Comparison of ENCODE assay signal across 8 mouse cellular contexts in the genomic region with DNA sequence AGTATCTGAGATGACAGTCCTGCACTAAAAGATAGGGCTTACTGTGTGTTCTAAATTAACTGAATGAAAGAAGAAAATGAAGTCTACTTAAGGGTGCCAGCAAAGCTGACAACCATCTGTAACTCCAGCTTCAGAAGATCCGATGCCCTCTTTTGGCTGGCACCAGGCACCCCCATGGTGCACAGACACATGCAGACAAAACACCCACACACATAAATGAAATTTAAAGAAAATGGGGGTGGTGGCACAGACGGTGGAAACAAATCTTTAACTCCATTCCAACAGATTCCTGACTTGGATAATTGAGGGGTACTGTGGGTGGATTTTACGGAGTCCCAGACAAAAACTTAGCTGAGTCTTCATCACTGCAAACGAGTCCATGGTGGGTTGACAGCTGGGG. TPM values are rescaled to one million over a fixed set of nuclear protein-coding genes. Genes with fewer than 3 reads are reported as not detected.
DNase-seq lines count a peak whose midpoint lies in the region; ATAC-seq lines count a peak whose summit lies in the region.

No protein-coding gene starts in this region.

- peak overlapping the region; percentile 50 for H3K4me2 ChIP-seq in neural tube, embryonic 11.5 days (ENCODE audit: low read depth)
- H3K4me2 ChIP-seq in hindbrain, embryonic 15.5 days = peak overlapping the region; percentile 71
- H3K4me2 ChIP-seq in limb, embryonic 15.5 days = peak overlapping the region; percentile 64; the same call in 1 of the 2 replicates

- H3K9me3 ChIP-seq in neural tube, embryonic 11.5 days (ENCODE audit: control insufficient read depth, low read length) = no peaks in the 10 kb centered on the region
- H3K9me3 ChIP-seq in hindbrain, embryonic 15.5 days = no peaks in the 10 kb centered on the region
- H3K9me3 ChIP-seq in limb, embryonic 15.5 days = no peaks in the 10 kb centered on the region

- no peaks in the 10 kb centered on the region for H3K4me1 ChIP-seq in neural tube, embryonic 11.5 days (ENCODE audit: control insufficient read depth, insufficient read depth, low read length)
- H3K4me1 ChIP-seq in hindbrain, embryonic 15.5 days (replicated peaks) = peaks cover 5% of the 10 kb centered on the region
- H3K4me1 ChIP-seq in limb, embryonic 15.5 days = peaks cover 5% of the 10 kb centered on the region

- no peak for ATAC-seq in neural tube, embryonic 11.5 days (ENCODE audit: insufficient read depth, low FRiP score, low TSS enrichment)
- ATAC-seq in hindbrain, embryonic 15.5 days (ENCODE audit: low FRiP score, low read depth) = no peak
- ATAC-seq in limb, embryonic 15.5 days (ENCODE audit: insufficient number of reproducible peaks, low FRiP score, low TSS enrichment, low read depth) = no peak
- no peak for ATAC-seq in erythroid progenitor cell, adult 5-6 weeks (replicated peaks; ENCODE audit: low FRiP score, poor library complexity, severe bottlenecking)

- 62% methylated on average over 4 of the region's 4 CpGs for WGBS in neural tube, embryonic 11.5 days
- WGBS in hindbrain, embryonic 15.5 days = 38% methylated on average over 4 of the region's 4 CpGs
- 39% methylated on average over 4 of the region's 4 CpGs for WGBS in limb, embryonic 15.5 days

- no peak overlapping the region for H3K9ac ChIP-seq in neural tube, embryonic 11.5 days (ENCODE audit: low read length)
- H3K9ac ChIP-seq in hindbrain, embryonic 15.5 days = peak overlapping the region; percentile 48; the same call in 1 of the 2 replicates
- H3K9ac ChIP-seq in limb, embryonic 15.5 days = no peak overlapping the region

- no peak overlapping the region for H3K4me3 ChIP-seq in neural tube, embryonic 11.5 days (ENCODE audit: low read depth, low read length)
- peak overlapping the region; percentile 39 for H3K4me3 ChIP-seq in hindbrain, embryonic 15.5 days
- H3K4me3 ChIP-seq in limb, embryonic 15.5 days = no peak overlapping the region

- H3K27me3 ChIP-seq in neural tube, embryonic 11.5 days (ENCODE audit: control insufficient read depth, insufficient read depth, low read length) = no peaks in the 10 kb centered on the region; the same call in 1 of the 2 replicates
- H3K27me3 ChIP-seq in hindbrain, embryonic 15.5 days = no peaks in the 10 kb centered on the region
- peaks cover 13% of the 10 kb centered on the region; the same call in 1 of the 2 replicates for H3K27me3 ChIP-seq in limb, embryonic 15.5 days

- no peak overlapping the region for H3K27ac ChIP-seq in neural tube, embryonic 11.5 days (ENCODE audit: low read depth, low read length)
- H3K27ac ChIP-seq in hindbrain, embryonic 15.5 days (replicated peaks) = no peak overlapping the region
- no peak overlapping the region for H3K27ac ChIP-seq in limb, embryonic 15.5 days

- DNase-seq in neural tube, embryonic 11.5 days (ENCODE audit: low spot score) = no peak
- DNase-seq in neural tube, embryonic 10.5 days (ENCODE audit: extremely low spot score, low spot score) = no peak
- peak; percentile 93 for DNase-seq in telencephalon, adult 2 months (ENCODE audit: low read depth, low spot score)
- DNase-seq in adrenal gland, adult 8-10 months = no peak
- DNase-seq in urinary bladder, adult 2 months (ENCODE audit: low spot score) = no peak

- H3K36me3 ChIP-seq in neural tube, embryonic 11.5 days (ENCODE audit: control insufficient read depth, insufficient read depth, low read length) = no peaks in the 10 kb centered on the region
- no peaks in the 10 kb centered on the region for H3K36me3 ChIP-seq in hindbrain, embryonic 15.5 days
- H3K36me3 ChIP-seq in limb, embryonic 15.5 days = no peaks in the 10 kb centered on the region

RNA-seq across cellular contexts. Expression of gene Pklr, which starts 4.1 kb away (rescaled TPM):
- polyA plus RNA-seq in neural tube, embryonic 11.5 days (2014; fragmentation: Nextera tagmentation; extraction: Ambion mirVana) = 1.5 and 2.4 TPM in 2 replicates
- polyA plus RNA-seq in hindbrain, embryonic 15.5 days (2015; fragmentation: Nextera tagmentation; extraction: Ambion mirVana) = 0.09 TPM in 2 replicates
- polyA plus RNA-seq in limb, embryonic 15.5 days (2015; fragmentation: Nextera tagmentation; extraction: Ambion mirVana) = 0.20 and 0.23 TPM in 2 replicates
- total RNA-seq in adrenal gland, adult 8-10 months (2022) = under 1 TPM in 2 of 4 experiments, not detected in 2; 0.10 to 0.11 TPM
- total RNA-seq in erythroid progenitor cell, adult 5-6 weeks (2015; ENCODE audit: low replicate concordance) = 13.8 and 16.6 TPM in 2 replicates
- 5.5 TPM in 2 replicates for total RNA-seq in erythroid progenitor cell, adult 5-6 weeks (2017; ENCODE audit: low replicate concordance)
- not detected in 2 replicates for polyA plus RNA-seq in urinary bladder, adult 2 months (2012; rRNA removed)

RNA-seq across cellular contexts. Expression of gene Hcn3, which starts 28.2 kb away (rescaled TPM):
- 5.2 and 7.5 TPM in 2 replicates for polyA plus RNA-seq in neural tube, embryonic 11.5 days (2014; fragmentation: Nextera tagmentation; extraction: Ambion mirVana)
- 51.9 and 59.2 TPM in 2 replicates for polyA plus RNA-seq in hindbrain, embryonic 15.5 days (2015; fragmentation: Nextera tagmentation; extraction: Ambion mirVana)
- polyA plus RNA-seq in limb, embryonic 15.5 days (2015; fragmentation: Nextera tagmentation; extraction: Ambion mirVana) = 1.9 and 2.2 TPM in 2 replicates
- 10 to 100 TPM in 2 of 4 experiments, 1 to 10 TPM in 2; 6.8 to 22.2 (median 10.1) TPM for total RNA-seq in adrenal gland, adult 8-10 months (2022)
- total RNA-seq in erythroid progenitor cell, adult 5-6 weeks (2015; ENCODE audit: low replicate concordance) = not detected in 2 replicates
- 3.3 TPM in 1 of 2 replicates, not detected in the other for total RNA-seq in erythroid progenitor cell, adult 5-6 weeks (2017; ENCODE audit: low replicate concordance)
- 0.44 and 0.49 TPM in 2 replicates for polyA plus RNA-seq in urinary bladder, adult 2 months (2012; rRNA removed)

RNA-seq across cellular contexts. Expression of gene Fdps, which starts 30.1 kb away (rescaled TPM):
- 384 TPM in 2 replicates for polyA plus RNA-seq in neural tube, embryonic 11.5 days (2014; fragmentation: Nextera tagmentation; extraction: Ambion mirVana)
- 465 and 483 TPM in 2 replicates for polyA plus RNA-seq in hindbrain, embryonic 15.5 days (2015; fragmentation: Nextera tagmentation; extraction: Ambion mirVana)
- polyA plus RNA-seq in limb, embryonic 15.5 days (2015; fragmentation: Nextera tagmentation; extraction: Ambion mirVana) = 253 and 265 TPM in 2 replicates
- 100 to 1,000 TPM; 152 to 387 (median 263) TPM for total RNA-seq in adrenal gland, adult 8-10 months (2022)
- 20.1 and 28.5 TPM in 2 replicates for total RNA-seq in erythroid progenitor cell, adult 5-6 weeks (2015; ENCODE audit: low replicate concordance)
- total RNA-seq in erythroid progenitor cell, adult 5-6 weeks (2017; ENCODE audit: low replicate concordance) = 30.0 and 31.4 TPM in 2 replicates
- 83.1 and 101 TPM in 2 replicates for polyA plus RNA-seq in urinary bladder, adult 2 months (2012; rRNA removed)

RNA-seq across cellular contexts. Expression of gene Gm43738, which starts 30.9 kb away (rescaled TPM):
- 0.12 TPM in 1 of 2 replicates, not detected in the other for polyA plus RNA-seq in neural tube, embryonic 11.5 days (2014; fragmentation: Nextera tagmentation; extraction: Ambion mirVana)
- polyA plus RNA-seq in hindbrain, embryonic 15.5 days (2015; fragmentation: Nextera tagmentation; extraction: Ambion mirVana) = not detected in 2 replicates
- not detected in 2 replicates for polyA plus RNA-seq in limb, embryonic 15.5 days (2015; fragmentation: Nextera tagmentation; extraction: Ambion mirVana)
- not detected for total RNA-seq in adrenal gland, adult 8-10 months (2022)
- not detected in 2 replicates for total RNA-seq in erythroid progenitor cell, adult 5-6 weeks (2015; ENCODE audit: low replicate concordance)
- total RNA-seq in erythroid progenitor cell, adult 5-6 weeks (2017; ENCODE audit: low replicate concordance) = not detected in 2 replicates
- not detected in 2 replicates for polyA plus RNA-seq in urinary bladder, adult 2 months (2012; rRNA removed)

RNA-seq across cellular contexts. Expression of gene Clk2, which starts 32.8 kb away (rescaled TPM):
- polyA plus RNA-seq in neural tube, embryonic 11.5 days (2014; fragmentation: Nextera tagmentation; extraction: Ambion mirVana) = 26.5 and 32.3 TPM in 2 replicates
- polyA plus RNA-seq in hindbrain, embryonic 15.5 days (2015; fragmentation: Nextera tagmentation; extraction: Ambion mirVana) = 20.0 and 22.6 TPM in 2 replicates
- polyA plus RNA-seq in limb, embryonic 15.5 days (2015; fragmentation: Nextera tagmentation; extraction: Ambion mirVana) = 23.9 and 25.0 TPM in 2 replicates
- total RNA-seq in adrenal gland, adult 8-10 months (2022) = 10 to 100 TPM; 55.2 to 85.7 (median 71.2) TPM
- 42.5 and 52.8 TPM in 2 replicates for total RNA-seq in erythroid progenitor cell, adult 5-6 weeks (2015; ENCODE audit: low replicate concordance)
- 41.1 and 50.4 TPM in 2 replicates for total RNA-seq in erythroid progenitor cell, adult 5-6 weeks (2017; ENCODE audit: low replicate concordance)
- 73.9 and 89.8 TPM in 2 replicates for polyA plus RNA-seq in urinary bladder, adult 2 months (2012; rRNA removed)
